Mouse (Mus musculus): ENCODE measurements around the gene Ceacam5. TPM values are rescaled to one million over a fixed set of nuclear protein-coding genes. Genes with fewer than 3 reads are reported as not detected.

Gene Ceacam5
- total RNA-seq (2021), result not detected

DNA sequence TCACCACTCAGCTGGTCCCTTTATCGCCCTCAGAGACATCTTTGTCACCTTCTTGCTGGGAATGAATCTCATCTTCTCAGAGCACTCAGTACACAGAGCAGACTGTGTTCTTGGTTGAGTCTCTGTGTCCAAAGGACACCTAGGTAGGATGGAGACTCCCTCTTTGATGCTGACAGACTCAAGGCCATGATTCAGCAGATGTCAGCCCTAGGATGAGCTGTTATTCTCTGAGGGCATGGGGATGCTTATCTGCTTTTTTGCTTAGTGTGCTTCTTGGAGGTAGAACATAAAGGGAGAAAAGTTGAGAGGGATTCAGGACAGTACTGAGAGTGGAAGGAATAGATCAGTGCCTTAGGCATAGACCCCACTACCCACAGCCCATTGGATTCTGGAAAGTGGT, at the start of gene Ceacam5:
Ceacam5 (plus strand) TSS at position 301 of the 400 bp plus-strand sequence.
- DNase-seq, result no peak

Other genes starting within 250 kb of the Ceacam5 start
- not detected for gene Ceacam14, start 99.4 kb downstream of the Ceacam5 start, total RNA-seq (2021)
- not detected for gene Gm5155, start 158.5 kb downstream of the Ceacam5 start, total RNA-seq (2021)

Measured in layer of hippocampus, postnatal 36 days (tissue).